Comparison of ENCODE assay signal across 8 mouse cellular contexts in genomic region chr14:24491266-24491981, GRCm38 (mm10). TPM values are rescaled to one million over a fixed set of nuclear protein-coding genes. Genes with fewer than 3 reads are reported as not detected.
DNase-seq lines count a peak whose midpoint lies in the region; ATAC-seq and TF ChIP-seq lines count a peak whose summit lies in the region.

No protein-coding gene starts in this region.

- TF ChIP-seq EP300 in liver, embryonic 14.5 days (IDR thresholded peaks at IDR 0.05; ENCODE audit: low read depth), result no peak

- peaks cover 16% of the 10 kb centered on the region for H3K4me1 ChIP-seq in heart, embryonic 10.5 days
- peaks cover 16% of the 10 kb centered on the region; the same call in 1 of the 2 replicates for H3K4me1 ChIP-seq in forebrain, embryonic 11.5 days (replicated peaks; ENCODE audit: control insufficient read depth, insufficient read depth, low read length)
- H3K4me1 ChIP-seq in liver, embryonic 14.5 days (replicated peaks; ENCODE audit: control insufficient read depth in 2 of 2, insufficient read depth in 2 of 2, low read length in 1 of 2), result peaks cover 11 to 16% of the 10 kb centered on the region in 2 experiments

- peak overlapping the region; percentile 58 for H3K4me2 ChIP-seq in forebrain, embryonic 11.5 days (ENCODE audit: low read depth, low read length, severe bottlenecking)
- peak overlapping the region; percentile 89 for H3K4me2 ChIP-seq in liver, embryonic 14.5 days (ENCODE audit: low read depth)

- peaks cover 60% of the 10 kb centered on the region for H3K79me3 ChIP-seq in C2C12 (ENCODE audit: low read depth)

- no peak for DNase-seq in heart, embryonic 10.5 days (ENCODE audit: low spot score)
- DNase-seq in heart, postnatal 25 days (ENCODE audit: low spot score), result no peak
- no peak for DNase-seq in forebrain, embryonic 11.5 days (ENCODE audit: low spot score)
- DNase-seq in liver, embryonic 14.5 days (ENCODE audit: low read depth in 3 of 3, low spot score in 3 of 3), result no peak
- no peak for DNase-seq in retina, postnatal 1 day
- DNase-seq in adrenal gland, adult 2 months, result no peak
- DNase-seq in cerebellum, postnatal 10 days, result no peak

- H3K27ac ChIP-seq in heart, embryonic 10.5 days, result peak overlapping the region; percentile 98
- H3K27ac ChIP-seq in forebrain, embryonic 11.5 days (ENCODE audit: low read depth, low read length), result peak overlapping the region; percentile 31; the same call in 1 of the 2 replicates
- peak overlapping the region; percentile 59 for H3K27ac ChIP-seq in liver, embryonic 14.5 days

- H3K36me3 ChIP-seq in heart, embryonic 10.5 days, result peaks cover 46% of the 10 kb centered on the region
- peaks cover 56% of the 10 kb centered on the region for H3K36me3 ChIP-seq in C2C12 (ENCODE audit: control insufficient read depth, insufficient read depth)
- peaks cover 28% of the 10 kb centered on the region; the same call in 1 of the 2 replicates for H3K36me3 ChIP-seq in forebrain, embryonic 11.5 days (ENCODE audit: control insufficient read depth, insufficient read depth, low read length)
- peaks cover 49% of the 10 kb centered on the region for H3K36me3 ChIP-seq in liver, embryonic 14.5 days (replicated peaks; ENCODE audit: control insufficient read depth, insufficient read depth, low read depth)

- peak overlapping the region; percentile 85 for H3ac ChIP-seq in C2C12 (ENCODE audit: control insufficient read depth, insufficient read length, low read depth)

- whole genome bisulfite sequencing in heart, embryonic 10.5 days, result 3% methylated on average over 11 of the region's 11 CpGs
- WGBS in forebrain, embryonic 11.5 days, result 7% methylated on average over 11 of the region's 11 CpGs
- 1% methylated on average over 11 of the region's 11 CpGs for WGBS in liver, embryonic 14.5 days (ENCODE audit: insufficient replicate concordance)

- H3K27me3 ChIP-seq in heart, embryonic 10.5 days (ENCODE audit: insufficient read depth, poor library complexity, severe bottlenecking), result no peaks in the 10 kb centered on the region
- no peaks in the 10 kb centered on the region for H3K27me3 ChIP-seq in C2C12 (ENCODE audit: control insufficient read depth, insufficient read depth, insufficient read length)
- H3K27me3 ChIP-seq in forebrain, embryonic 11.5 days (ENCODE audit: control insufficient read depth, insufficient read depth, low read length), result no peaks in the 10 kb centered on the region
- no peaks in the 10 kb centered on the region for H3K27me3 ChIP-seq in liver, embryonic 14.5 days (ENCODE audit: control insufficient read depth, insufficient read depth, low read length)

- peak overlapping the region; percentile 97 for H3K4me3 ChIP-seq in heart, embryonic 10.5 days
- peak overlapping the region; percentile 92 for H3K4me3 ChIP-seq in C2C12 (ENCODE audit: insufficient read depth, poor library complexity, severe bottlenecking)
- H3K4me3 ChIP-seq in forebrain, embryonic 11.5 days (ENCODE audit: low read depth, low read length), result peak overlapping the region; percentile 70
- peak overlapping the region; percentile 80 to 82 for H3K4me3 ChIP-seq in liver, embryonic 14.5 days (ENCODE audit: insufficient read depth in 1 of 2, low read depth in 2 of 2, low read length in 2 of 2)

- ATAC-seq in forebrain, embryonic 11.5 days (replicated peaks; ENCODE audit: low FRiP score), result no peak
- peak; percentile 9; the same call in 1 of the 2 replicates for ATAC-seq in liver, embryonic 14.5 days (ENCODE audit: insufficient read depth)

- H3K9ac ChIP-seq in forebrain, embryonic 11.5 days (ENCODE audit: low read length), result peak overlapping the region; percentile 99
- peak overlapping the region; percentile 93 for H3K9ac ChIP-seq in liver, embryonic 14.5 days (replicated peaks)

- TF ChIP-seq CTCF in C2C12 (IDR thresholded peaks at IDR 0.05; ENCODE audit: control insufficient read depth, insufficient read depth, insufficient read length), result no peak
- TF ChIP-seq CTCF in liver, embryonic 14.5 days (IDR thresholded peaks at IDR 0.05; ENCODE audit: low read depth), result no peak

- intact Hi-C loops in heart, postnatal 25 days (cut with DNase I), result loop anchor here (10.0 kb wide), 1 partner anchor 963 kb away; the partner anchor contains the start of gene Zmiz1

- H3K79me2 ChIP-seq in C2C12 (ENCODE audit: control insufficient read depth, insufficient read depth), result peaks cover 64% of the 10 kb centered on the region

- no peaks in the 10 kb centered on the region for H3K9me3 ChIP-seq in heart, embryonic 10.5 days
- no peaks in the 10 kb centered on the region for H3K9me3 ChIP-seq in forebrain, embryonic 11.5 days (ENCODE audit: control insufficient read depth, low read length)
- H3K9me3 ChIP-seq in liver, embryonic 14.5 days (ENCODE audit: control insufficient read depth, low read length), result no peaks in the 10 kb centered on the region

TF ChIP-seq in C2C12, 6 proteins besides CTCF, POLR2A, EP300 and RAD21:
- TF ChIP-seq FOSL1 (IDR thresholded peaks at IDR 0.05; ENCODE audit: insufficient read depth, low read length, poor library complexity, severe bottlenecking) (no peak), MYOG (IDR thresholded peaks at IDR 0.05; ENCODE audit: control insufficient read depth, extremely low read depth, insufficient read length) (no peak), CEBPB (IDR thresholded peaks at IDR 0.05; ENCODE audit: low read depth) (no peak), MAX (IDR thresholded peaks at IDR 0.05) (no peak), USF1 (IDR thresholded peaks at IDR 0.05; ENCODE audit: low read depth) (no peak), MYOD1 (IDR thresholded peaks at IDR 0.05; ENCODE audit: control insufficient read depth, insufficient read length, low read depth) (no peak)

RNA-seq across cellular contexts. Expression of gene Rps24, which starts 4.5 kb away (rescaled TPM):
- polyA plus RNA-seq in heart, embryonic 10.5 days (2016; fragmentation: Nextera tagmentation; extraction: Ambion mirVana), result 782 and 904 TPM in 2 replicates
- total RNA-seq in heart, postnatal 25 days (2021), result 100 to 1,000 TPM; 821 to 836 TPM
- polyA plus RNA-seq in C2C12 (2012; fragmentation: generic; extraction: Trizol), result 3,018 TPM
- 939 and 1,035 TPM in 2 replicates for polyA plus RNA-seq in forebrain, embryonic 11.5 days (2014; fragmentation: Nextera tagmentation; extraction: Ambion mirVana)
- polyA plus RNA-seq in liver, embryonic 14.5 days (2012; rRNA removed), result 1,321 and 1,839 TPM in 2 replicates
- polyA plus RNA-seq in liver, embryonic 14.5 days (2014; fragmentation: Nextera tagmentation; extraction: Ambion mirVana), result 817 and 888 TPM in 2 replicates
- 1,000 to 10,000 TPM; 1,786 to 2,185 TPM for total RNA-seq in adrenal gland, adult 2 months (2021)
- polyA plus RNA-seq in adrenal gland, adult 2 months (2012; rRNA removed), result 71.2 and 105 TPM in 2 replicates

RNA-seq across cellular contexts. Expression of gene Polr3a, which starts 4.6 kb away (rescaled TPM):
- 16.9 and 18.1 TPM in 2 replicates for polyA plus RNA-seq in heart, embryonic 10.5 days (2016; fragmentation: Nextera tagmentation; extraction: Ambion mirVana)
- 10 to 100 TPM in 1 of 2 experiments, 1 to 10 TPM in 1; 9.3 to 10.2 TPM for total RNA-seq in heart, postnatal 25 days (2021)
- 12.3 TPM for polyA plus RNA-seq in C2C12 (2012; fragmentation: generic; extraction: Trizol)
- 20.1 and 21.1 TPM in 2 replicates for polyA plus RNA-seq in forebrain, embryonic 11.5 days (2014; fragmentation: Nextera tagmentation; extraction: Ambion mirVana)
- polyA plus RNA-seq in liver, embryonic 14.5 days (2012; rRNA removed), result 2.8 and 4.3 TPM in 2 replicates
- polyA plus RNA-seq in liver, embryonic 14.5 days (2014; fragmentation: Nextera tagmentation; extraction: Ambion mirVana), result 4.6 and 5.4 TPM in 2 replicates
- total RNA-seq in adrenal gland, adult 2 months (2021), result 10 to 100 TPM; 15.2 to 18.2 TPM
- polyA plus RNA-seq in adrenal gland, adult 2 months (2012; rRNA removed), result 2.6 and 4.1 TPM in 2 replicates

Comparison
In these comparisons a context has a peak if more than half of its experiments do, and no peak if none do; other contexts are left out.
1. H3K27ac ChIP-seq: peak in every context shown above with its lines; median percentile 98 in heart, embryonic 10.5 days; 59 in liver, embryonic 14.5 days; 31 in forebrain, embryonic 11.5 days.